Mouse (Mus musculus): Measurements from ENCODE around the gene Naxd. TPM values are rescaled to one million over a fixed set of nuclear protein-coding genes. Genes with fewer than 3 reads are reported as not detected.

The Naxd gene
- polyA plus RNA-seq, 1 experiment, result 96.5 TPM

- H3K4me1 ChIP-seq (ENCODE audit: control insufficient read depth, insufficient read depth, low read length), result no peaks in the 10 kb centered on the region
- H3K27ac ChIP-seq (ENCODE audit: insufficient read depth, low read length), result peak overlapping the region; percentile 73
- peak overlapping the region; percentile 73 for H3K4me3 ChIP-seq (ENCODE audit: insufficient read depth, low read length)
- TF ChIP-seq CTCF (IDR thresholded peaks at IDR 0.05; ENCODE audit: extremely low read depth, insufficient read depth, low read length) (no peak), POLR2A (IDR thresholded peaks at IDR 0.05; ENCODE audit: extremely low read depth, insufficient read depth, low read length) (no peak)
Observed at GRCm38 (mm10) chr8:11557424-11557767, 60.1 kb downstream of the Naxd start.

GRCm38 (mm10) chr8:11557768-11558629, 60.7 kb downstream of the Naxd start:
- peak; percentile 100 for TF ChIP-seq POLR2A (IDR thresholded peaks at IDR 0.05; ENCODE audit: extremely low read depth, insufficient read depth, low read length)
- TF ChIP-seq CTCF (IDR thresholded peaks at IDR 0.05; ENCODE audit: extremely low read depth, insufficient read depth, low read length), result no peak
- peak overlapping the region; percentile 73 for H3K4me3 ChIP-seq (ENCODE audit: insufficient read depth, low read length)
- no peaks in the 10 kb centered on the region for H3K4me1 ChIP-seq (ENCODE audit: control insufficient read depth, insufficient read depth, low read length)
- peak overlapping the region; percentile 73 for H3K27ac ChIP-seq (ENCODE audit: insufficient read depth, low read length)

GRCm38 (mm10) chr8:11559511-11559910, 62.2 kb downstream of the Naxd start:
- H3K4me1 ChIP-seq (ENCODE audit: control insufficient read depth, insufficient read depth, low read length), result no peaks in the 10 kb centered on the region
- no peak overlapping the region for H3K27ac ChIP-seq (ENCODE audit: insufficient read depth, low read length)
- no peak for TF ChIP-seq CTCF (IDR thresholded peaks at IDR 0.05; ENCODE audit: extremely low read depth, insufficient read depth, low read length)
- no peak for TF ChIP-seq POLR2A (IDR thresholded peaks at IDR 0.05; ENCODE audit: extremely low read depth, insufficient read depth, low read length)
- no peak overlapping the region for H3K4me3 ChIP-seq (ENCODE audit: insufficient read depth, low read length)

- H3K27ac ChIP-seq (ENCODE audit: insufficient read depth, low read length), result no peak overlapping the region
- H3K4me3 ChIP-seq (ENCODE audit: insufficient read depth, low read length), result no peak overlapping the region
- TF ChIP-seq CTCF (IDR thresholded peaks at IDR 0.05; ENCODE audit: extremely low read depth, insufficient read depth, low read length) (no peak), POLR2A (IDR thresholded peaks at IDR 0.05; ENCODE audit: extremely low read depth, insufficient read depth, low read length) (no peak)
- no peaks in the 10 kb centered on the region for H3K4me1 ChIP-seq (ENCODE audit: control insufficient read depth, insufficient read depth, low read length)
Observed at GRCm38 (mm10) chr8:11560220-11560619, 62.9 kb downstream of the Naxd start.

- no peak overlapping the region for H3K4me3 ChIP-seq (ENCODE audit: insufficient read depth, low read length)
- H3K27ac ChIP-seq (ENCODE audit: insufficient read depth, low read length), result no peak overlapping the region
- no peaks in the 10 kb centered on the region for H3K4me1 ChIP-seq (ENCODE audit: control insufficient read depth, insufficient read depth, low read length)
- TF ChIP-seq POLR2A (IDR thresholded peaks at IDR 0.05; ENCODE audit: extremely low read depth, insufficient read depth, low read length) (no peak), CTCF (IDR thresholded peaks at IDR 0.05; ENCODE audit: extremely low read depth, insufficient read depth, low read length) (no peak)
Observed at GRCm38 (mm10) chr8:11564236-11564635, 66.9 kb downstream of the Naxd start.

Other genes starting within 250 kb of the Naxd start
- 26.3 and 31.7 TPM in 2 replicates for gene Col4a2, start 184.7 kb upstream of the Naxd start, polyA plus RNA-seq (2012; rRNA removed)
- 29.3 TPM in 2 replicates for gene Col4a1, start 184.7 kb upstream of the Naxd start, polyA plus RNA-seq (2012; rRNA removed)
- gene Rab20, start 18.8 kb upstream of the Naxd start, polyA plus RNA-seq (2012; rRNA removed), result 0.98 and 1.2 TPM in 2 replicates
- gene Cars2, start 53.3 kb downstream of the Naxd start, polyA plus RNA-seq (2012; rRNA removed), result 25.9 and 27.4 TPM in 2 replicates
- 45.5 and 52.9 TPM in 2 replicates for gene Ing1, start 58.1 kb downstream of the Naxd start, polyA plus RNA-seq (2012; rRNA removed)
- 65.9 and 67.2 TPM in 2 replicates for gene Ankrd10, start 138.3 kb downstream of the Naxd start, polyA plus RNA-seq (2012; rRNA removed)
- gene 1700016D06Rik, start 203.6 kb downstream of the Naxd start, polyA plus RNA-seq (2012; rRNA removed), result not detected in 2 replicates
- gene Arhgef7, start 230.2 kb downstream of the Naxd start, polyA plus RNA-seq (2012; rRNA removed), result 71.1 and 75.9 TPM in 2 replicates